1 mouse cellular context compared by ENCODE assay signal in genomic region chr10:37136981-37137518, GRCm38 (mm10).
TF ChIP-seq lines count a peak whose summit lies in the region.

No protein-coding gene starts in this region.

TF ChIP-seq in CH12.LX, 34 proteins besides CTCF, POLR2A, EP300 and RAD21 (continued from another document):
- TF ChIP-seq ETS1 (conservative IDR thresholded peaks at IDR 0.05; ENCODE audit: low read depth, low read length) (peak; percentile 60), ELF1 (IDR thresholded peaks at IDR 0.05; ENCODE audit: low read depth, low read length) (no peak; the same call in 1 of the 2 replicates), BHLHE40 (IDR thresholded peaks at IDR 0.05; ENCODE audit: low read depth, low read length) (peak; percentile 47; the same call in 1 of the 2 replicates), CHD2 (IDR thresholded peaks at IDR 0.05; ENCODE audit: low read length) (no peak), MAZ (IDR thresholded peaks at IDR 0.05; ENCODE audit: low read depth, low read length) (peak; percentile 37), TCF12 (IDR thresholded peaks at IDR 0.05; ENCODE audit: low read depth, low read length) (peak; percentile 87), USF1 (IDR thresholded peaks at IDR 0.05; ENCODE audit: low read depth, low read length) (no peak), NELFE (IDR thresholded peaks at IDR 0.05; ENCODE audit: low read depth, low read length) (no peak), NRF1 (IDR thresholded peaks at IDR 0.05; ENCODE audit: low read depth, low read length) (peak; percentile 47), ZMIZ1 (IDR thresholded peaks at IDR 0.05; ENCODE audit: low read depth, low read length) (no peak; the same call in 1 of the 2 replicates), POLR2AphosphoS2 (IDR thresholded peaks at IDR 0.05; ENCODE audit: low read depth, low read length) (no peak), PAX5 (IDR thresholded peaks at IDR 0.05; ENCODE audit: low read length) (no peak), KAT2A (IDR thresholded peaks at IDR 0.05; ENCODE audit: insufficient replicate concordance, low read length) (no peak), ZC3H11A (IDR thresholded peaks at IDR 0.05; ENCODE audit: low read depth, low read length) (peak; percentile 4; the same call in 1 of the 2 replicates), RCOR1 (conservative IDR thresholded peaks at IDR 0.05; ENCODE audit: low read depth, low read length) (no peak), ZNF384 (IDR thresholded peaks at IDR 0.05; ENCODE audit: low read depth, low read length) (peak; percentile 96), SIN3A (IDR thresholded peaks at IDR 0.05; ENCODE audit: low read length) (peak; percentile 86), MXI1 (IDR thresholded peaks at IDR 0.05; ENCODE audit: low read depth, low read length) (peak; percentile 50), CHD1 (IDR thresholded peaks at IDR 0.05; ENCODE audit: low read depth, low read length) (no peak), UBTF (IDR thresholded peaks at IDR 0.05; ENCODE audit: low read depth, low read length) (peak; percentile 98)
